14 mouse cellular contexts compared by ENCODE assay signal in genomic region chr7:118350840-118351239, GRCm38 (mm10).
"Had no signal": no experiment of that assay in that cellular context is flagged by ENCODE, and none has a peak within 500 bp of the region (broad histone marks: within the 10 kb centered on the region; RNA-seq: fewer than 3 reads in every experiment).

No protein-coding gene starts in this region.

- DNase-seq: kidney, postnatal 25 days; lung, embryonic 14.5 days; lung, postnatal 14 days; right cerebral cortex, postnatal 4 days; thymus, postnatal 36 days had no signal

- H3K4me2 ChIP-seq: limb, embryonic 15.5 days; liver, embryonic 12.5 days; lung, embryonic 14.5 days; midbrain, embryonic 11.5 days; midbrain, embryonic 15.5 days; neural tube, embryonic 12.5 days; stomach, embryonic 15.5 days had no signal

- H3K36me3 ChIP-seq: limb, embryonic 15.5 days; liver, embryonic 12.5 days; midbrain, embryonic 15.5 days; neural tube, embryonic 12.5 days; stomach, embryonic 15.5 days had no signal

- ATAC-seq: liver, embryonic 12.5 days; midbrain, embryonic 15.5 days had no signal

- H3K4me3 ChIP-seq: left cerebral cortex, adult 2 months; limb, embryonic 15.5 days; liver, embryonic 12.5 days; megakaryocyte, embryonic 14.5 days; midbrain, embryonic 15.5 days; neural tube, embryonic 12.5 days; stomach, embryonic 15.5 days had no signal

- H3K27ac ChIP-seq: left cerebral cortex, adult 2 months; limb, embryonic 15.5 days; liver, embryonic 12.5 days; macrophage; midbrain, embryonic 15.5 days; neural tube, embryonic 12.5 days; stomach, embryonic 15.5 days had no signal

- H3K9me3 ChIP-seq: limb, embryonic 15.5 days; liver, embryonic 12.5 days; midbrain, embryonic 15.5 days; neural tube, embryonic 12.5 days; stomach, embryonic 15.5 days had no signal

- H3K4me1 ChIP-seq: limb, embryonic 15.5 days; liver, embryonic 12.5 days; midbrain, embryonic 15.5 days; neural tube, embryonic 12.5 days; stomach, embryonic 15.5 days had no signal

- H3K27me3 ChIP-seq: limb, embryonic 15.5 days; liver, embryonic 12.5 days; midbrain, embryonic 15.5 days; neural tube, embryonic 12.5 days; stomach, embryonic 15.5 days had no signal

- H3K9ac ChIP-seq: limb, embryonic 15.5 days; liver, embryonic 12.5 days; lung, embryonic 14.5 days; midbrain, embryonic 15.5 days; neural tube, embryonic 12.5 days; stomach, embryonic 15.5 days had no signal
